Mouse (Mus musculus) leukemia stem cell, adult 10-12 weeks (primary cell): ENCODE results near the gene Nudt13. TPM values are rescaled to one million over a fixed set of nuclear protein-coding genes. Genes with fewer than 3 reads are reported as not detected.

Experiments used
- polyA plus RNA-seq: library from polyadenylated mRNA; stranded (reverse); fragments of >175 nt; gene quantifications from 2 replicates; pipeline ENCODE4 v1.2.3, GENCODE M21; 2012; ENCODE audit warnings: low replicate concordance

The Nudt13 gene
- 0.42 and 2.9 TPM in 2 replicates for polyA plus RNA-seq

DNA sequence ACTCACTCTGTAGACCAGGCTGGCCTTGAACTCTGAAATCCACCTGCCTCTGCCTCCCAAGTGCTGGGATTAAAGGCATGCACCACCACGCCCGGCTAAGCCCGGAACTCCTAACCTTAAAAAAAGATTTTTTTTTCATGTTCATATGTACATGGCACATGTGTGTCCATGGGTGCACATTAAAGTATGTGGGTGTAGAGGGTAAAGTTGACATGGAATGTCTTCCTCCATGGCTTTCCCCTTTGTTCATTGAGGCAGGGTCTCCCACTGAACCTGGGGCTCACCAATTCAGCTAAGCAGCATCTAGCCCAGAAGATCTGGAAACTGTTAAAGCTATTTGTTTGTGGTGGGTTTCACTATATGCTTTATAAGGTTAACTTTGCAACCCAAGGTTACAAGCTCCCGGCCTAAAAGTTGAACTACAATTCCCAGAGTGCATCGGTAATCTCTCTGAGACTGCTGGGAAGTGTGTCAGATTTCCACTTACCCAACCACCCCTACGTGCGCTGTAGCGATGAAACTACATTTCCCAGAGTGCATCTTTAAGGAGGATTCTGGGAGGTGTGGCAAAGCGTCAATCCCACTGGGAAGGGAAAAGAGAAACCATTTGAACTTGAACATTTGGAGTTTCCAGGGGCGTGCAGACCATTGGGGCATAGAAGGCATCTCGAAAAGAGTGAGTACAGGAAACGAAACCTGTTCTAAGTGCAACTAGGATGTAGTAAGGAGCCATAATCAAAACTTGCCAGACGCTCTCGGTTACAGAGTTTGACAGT is at the start of gene Nudt13:
TSS of gene Nudt13 (plus strand) at position 581 of the 776 bp plus-strand sequence.

DNA sequence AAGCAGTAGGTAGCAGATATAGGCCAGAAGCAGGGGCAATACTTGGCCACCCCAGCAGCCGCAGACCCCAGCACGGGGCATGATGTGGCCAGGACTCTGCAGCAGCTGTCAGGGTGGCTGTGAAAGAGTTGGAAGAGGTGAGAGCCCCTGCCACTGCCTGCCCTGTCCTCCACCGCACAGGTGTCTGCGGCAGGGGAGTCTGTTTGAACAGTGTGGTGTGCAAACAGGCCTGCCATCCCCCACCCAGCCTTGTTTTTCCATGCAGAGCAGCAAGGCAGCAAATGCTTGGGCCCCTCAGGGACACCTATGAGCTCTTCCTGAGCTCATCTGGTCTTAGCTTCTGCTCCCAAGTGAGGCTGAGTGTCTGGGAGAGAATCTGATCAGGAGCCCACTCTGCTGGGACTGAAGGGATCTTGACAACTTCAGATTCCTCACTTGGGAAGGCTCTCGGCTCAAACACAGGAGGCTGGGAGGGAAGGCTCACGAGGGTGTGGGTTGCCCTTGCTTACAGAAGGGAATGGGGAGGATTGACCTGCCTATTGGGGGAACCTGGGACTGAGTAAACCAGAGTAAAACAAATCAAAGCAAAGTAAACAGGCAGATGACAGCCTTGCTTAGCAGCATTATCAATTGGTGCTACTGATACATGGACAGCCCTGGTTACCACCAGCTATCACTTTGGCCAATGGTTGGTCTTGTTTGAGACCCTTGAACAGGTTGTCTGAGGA is 25.3 kb upstream of the Nudt13 start, which contains the start of gene Kcnk16:
TSS of gene Kcnk16 (minus strand) at position 118 of the 728 bp plus-strand sequence.

DNA sequence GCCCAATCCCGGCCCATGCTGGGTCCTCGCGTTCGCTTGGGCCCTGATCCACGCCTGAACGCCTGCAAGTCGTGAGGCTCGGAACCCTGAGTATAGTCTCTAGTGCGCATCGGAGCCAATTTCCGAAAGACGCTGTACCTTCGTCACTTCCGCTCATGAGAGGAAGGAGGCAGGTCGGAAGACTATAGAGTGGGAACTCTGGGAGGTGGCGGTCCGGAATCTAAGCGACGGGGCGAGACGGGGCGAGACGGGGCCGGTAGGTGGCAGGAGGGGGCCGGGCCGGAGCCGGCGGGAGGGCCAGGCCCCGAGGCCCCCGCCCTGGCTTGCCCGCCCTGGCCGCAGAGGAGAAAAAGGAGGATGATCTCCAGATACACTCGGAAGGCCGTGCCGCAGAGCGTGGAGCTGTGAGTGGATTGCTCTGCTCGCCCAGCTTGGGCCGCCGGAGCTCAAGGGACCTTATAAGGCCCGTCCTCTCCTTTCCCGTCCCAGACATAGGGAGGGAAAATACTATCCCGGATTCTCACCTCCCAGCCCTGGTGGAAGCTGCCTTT is 53.6 kb downstream of the Nudt13 start, which contains the start of the genes Ecd and Fam149b:
TSS of gene Ecd (minus strand) at position 131 of the 551 bp plus-strand sequence.
TSS of gene Fam149b (plus strand) at position 172 of the 551 bp plus-strand sequence.

Other genes starting within 250 kb of the Nudt13 start
- gene Saysd1, start 156.2 kb upstream of the Nudt13 start, polyA plus RNA-seq: 8.4 and 9.9 TPM in 2 replicates
- 10.8 and 18.9 TPM in 2 replicates for gene Kcnk5, start 112.9 kb upstream of the Nudt13 start, polyA plus RNA-seq
- not detected in 2 replicates for gene Kcnk16, start 25.5 kb upstream of the Nudt13 start, polyA plus RNA-seq
- 21.0 and 28.1 TPM in 2 replicates for gene Ecd, start 53.4 kb downstream of the Nudt13 start, polyA plus RNA-seq
- 11.2 and 17.6 TPM in 2 replicates for gene Fam149b, start 53.5 kb downstream of the Nudt13 start, polyA plus RNA-seq
- 72.0 and 133 TPM in 2 replicates for gene Dnajc9, start 94.2 kb downstream of the Nudt13 start, polyA plus RNA-seq
- gene Mrps16, start 98.9 kb downstream of the Nudt13 start, polyA plus RNA-seq: 20.6 and 27.5 TPM in 2 replicates
- gene Cfap70, start 157.5 kb downstream of the Nudt13 start, polyA plus RNA-seq: not detected in 2 replicates
- gene Anxa7, start 185.4 kb downstream of the Nudt13 start, polyA plus RNA-seq: 44.4 and 101 TPM in 2 replicates
- gene Mss51, start 202.2 kb downstream of the Nudt13 start, polyA plus RNA-seq: not detected in 2 replicates